Mouse (Mus musculus) MEL (cell line): ENCODE results near the gene Pogz.

Experiments used
- BHLHE40 ChIP-seq: IDR thresholded peaks from 2 replicates; pipeline ENCODE4 v1.6.1; 2012; ENCODE audit warnings: low read depth, mild to moderate bottlenecking, inconsistent platforms, low read length, improper control_type of control experiment, borderline replicate concordance
- CTCF ChIP-seq, 3 experiments: IDR thresholded peaks in 2 of 3; conservative IDR thresholded peaks in 1 of 3; 2 replicates each; pipeline ENCODE4 v1.5.1; 2011 to 2012; ENCODE audit warnings: low read length in 3 of 3, low read depth in 2 of 3, mild to moderate bottlenecking in 2 of 3, improper control_type of control experiment in 1 of 3, inconsistent platforms in 1 of 3, mixed read lengths in 1 of 3, moderate library complexity in 1 of 3; ENCODE audit not compliant: control insufficient read depth in 1 of 3, insufficient read depth in 1 of 3, poor library complexity in 1 of 3, severe bottlenecking in 1 of 3
- EP300 ChIP-seq, 2 experiments: IDR thresholded peaks; 2 replicates each; pipeline ENCODE4 v1.6.1; 2011; ENCODE audit warnings: improper control_type of control experiment in 2 of 2, low read length in 2 of 2, low read depth in 1 of 2, mild to moderate bottlenecking in 1 of 2
- MAFK ChIP-seq: IDR thresholded peaks from 2 replicates; pipeline ENCODE4 v1.6.1; 2011; ENCODE audit warnings: low read depth, mild to moderate bottlenecking, low read length, improper control_type of control experiment, borderline replicate concordance
- MAZ ChIP-seq: IDR thresholded peaks from 2 replicates; pipeline ENCODE4 v1.6.1; 2012; ENCODE audit warnings: low read depth, mild to moderate bottlenecking, inconsistent platforms, low read length, improper control_type of control experiment
- MYC ChIP-seq: IDR thresholded peaks from 2 replicates; pipeline ENCODE4 v1.6.1; 2011; ENCODE audit warnings: low read depth, mild to moderate bottlenecking, low read length, improper control_type of control experiment, moderate library complexity
- POLR2A ChIP-seq, 2 experiments: IDR thresholded peaks; 2 replicates each; pipeline ENCODE4 v1.6.1; 2011 to 2012; ENCODE audit warnings: low read length in 2 of 2, mild to moderate bottlenecking in 2 of 2, control low read depth in 1 of 2, improper control_type of control experiment in 1 of 2, low read depth in 1 of 2, moderate library complexity in 1 of 2; ENCODE audit not compliant: control insufficient read depth in 1 of 2, insufficient read depth in 1 of 2, poor library complexity in 1 of 2
- TAL1 ChIP-seq: IDR thresholded peaks from 2 replicates; pipeline ENCODE4 v1.6.1; 2012; ENCODE audit warnings: mild to moderate bottlenecking, inconsistent platforms, low read length, moderate library complexity, mixed read lengths
- UBTF ChIP-seq: IDR thresholded peaks from 2 replicates; pipeline ENCODE4 v1.6.1; 2012; ENCODE audit warnings: low read depth, mild to moderate bottlenecking, inconsistent platforms, low read length, improper control_type of control experiment, moderate library complexity, borderline replicate concordance; ENCODE audit not compliant: insufficient read depth

GRCm38 (mm10) chr3:94921104-94921503 lies 83.7 kb downstream of the Pogz start:
- TF ChIP-seq CTCF (IDR thresholded peaks at IDR 0.05 in 2 of 3, conservative IDR thresholded peaks at IDR 0.05 in 1 of 3; ENCODE audit: control insufficient read depth in 1 of 3, insufficient read depth in 1 of 3, low read depth in 2 of 3, low read length in 3 of 3, poor library complexity in 1 of 3, severe bottlenecking in 1 of 3) (no peak), BHLHE40 (no peak), MYC (no peak), MAFK (no peak), POLR2A (IDR thresholded peaks at IDR 0.05; ENCODE audit: control insufficient read depth in 1 of 2, insufficient read depth in 1 of 2, low read depth in 1 of 2, low read length in 2 of 2, poor library complexity in 1 of 2) (no peak), MAZ (no peak), TAL1 (no peak), EP300 (IDR thresholded peaks at IDR 0.05; ENCODE audit: low read depth in 1 of 2, low read length in 2 of 2) (no peak), UBTF (no peak)
